Mouse (Mus musculus) hindbrain, embryonic 12.5 days (tissue): ENCODE data around the gene Tekt1. TPM values are rescaled to one million over a fixed set of nuclear protein-coding genes. Genes with fewer than 3 reads are reported as not detected.

Source experiments
- microRNA-seq: library from miRNA; unstranded; fragments of <30 nt; microRNA quantifications from one replicate; pipeline ENCODE4, GENCODE M21; 2017
- polyA plus RNA-seq: library from polyadenylated mRNA; unstranded; fragments of >200 nt; fragmentation: Nextera tagmentation; extraction: Ambion mirVana; gene quantifications from 2 replicates; pipeline ENCODE4 v1.2.1, GENCODE M21; 2016

The Tekt1 gene
- polyA plus RNA-seq, 1 experiment from 2014 or later, result 7.9 TPM

Small RNA genes lying within 50 kb of the gene (microRNA-seq; reads per million reads assigned to microRNA genes)
- gene Mir6338, result not detected

Other genes starting within 250 kb of the Tekt1 start
- gene Pitpnm3, start 226.7 kb downstream of the Tekt1 start, polyA plus RNA-seq, result 1.1 and 1.8 TPM in 2 replicates
- gene Gm43951, start 155.6 kb downstream of the Tekt1 start, polyA plus RNA-seq, result 0.91 and 1.1 TPM in 2 replicates
- 19.6 and 19.9 TPM in 2 replicates for gene 4933427D14Rik, start 155.0 kb downstream of the Tekt1 start, polyA plus RNA-seq
- 159 and 167 TPM in 2 replicates for gene Txndc17, start 154.9 kb downstream of the Tekt1 start, polyA plus RNA-seq
- 49.6 and 57.6 TPM in 2 replicates for gene Med31, start 146.8 kb downstream of the Tekt1 start, polyA plus RNA-seq
- 0.36 and 0.52 TPM in 2 replicates for gene Slc13a5, start 95.2 kb downstream of the Tekt1 start, polyA plus RNA-seq
- 1.9 and 2.6 TPM in 2 replicates for gene Xaf1, start 60.8 kb downstream of the Tekt1 start, polyA plus RNA-seq
- gene Fbxo39, start 48.0 kb downstream of the Tekt1 start, polyA plus RNA-seq, result not detected in 2 replicates
- gene Smtnl2, start 49.3 kb upstream of the Tekt1 start, polyA plus RNA-seq, result 14.5 and 15.3 TPM in 2 replicates
- gene Ggt6, start 73.1 kb upstream of the Tekt1 start, polyA plus RNA-seq, result 0.32 TPM in 1 of 2 replicates, not detected in the other
- gene Mybbp1a, start 78.9 kb upstream of the Tekt1 start, polyA plus RNA-seq, result 112 and 123 TPM in 2 replicates
- 8.8 and 9.3 TPM in 2 replicates for gene Spns2, start 127.5 kb upstream of the Tekt1 start, polyA plus RNA-seq
- gene Spns3, start 188.1 kb upstream of the Tekt1 start, polyA plus RNA-seq, result 0.15 TPM in 1 of 2 replicates, not detected in the other
- gene Ube2g1, start 244.8 kb upstream of the Tekt1 start, polyA plus RNA-seq, result 115 and 123 TPM in 2 replicates